Mouse (Mus musculus): ENCODE results near the gene Mt4. TPM values are rescaled to one million over a fixed set of nuclear protein-coding genes. Genes with fewer than 3 reads are reported as not detected.

Mt4 gene
- total and polyA plus RNA-seq, 3 experiments: not detected

GRCm38 (mm10) chr8:94179713-94180560 lies 42.9 kb downstream of the Mt4 start:
- WGBS: 6% methylated on average over 25 of the region's 25 CpGs
- Histone ChIP-seq H3K36me3 (ENCODE audit: control insufficient read depth, insufficient read depth, low read length) (no peaks in the 10 kb centered on the region; the same call in 1 of the 2 replicates), H3K9ac (ENCODE audit: low read depth, low read length) (peak overlapping the region; percentile 57), H3K4me3 (peak overlapping the region; percentile 65), H3K27ac (peak overlapping the region; percentile 97), H3K27me3 (ENCODE audit: control insufficient read depth, insufficient read depth, low read length) (no peaks in the 10 kb centered on the region), H3K4me1 (ENCODE audit: control insufficient read depth, insufficient read depth, low read length) (peaks cover 1% of the 10 kb centered on the region), H3K79me2 (replicated peaks; ENCODE audit: control insufficient read depth, insufficient read depth, low read length) (no peaks in the 10 kb centered on the region)
- TF ChIP-seq POLR2A (IDR thresholded peaks at IDR 0.05; ENCODE audit: insufficient read depth, low read depth, low read length) (no peak; the same call in 1 of the 2 replicates), EP300 (IDR thresholded peaks at IDR 0.05; ENCODE audit: insufficient read depth, low read depth, low read length) (peak; percentile 31; the same call in 1 of the 2 replicates)
- DNase-seq: peak; percentile 49 to 60
- intact Hi-C loops (cut with DNase I): no loop called here

DNA sequence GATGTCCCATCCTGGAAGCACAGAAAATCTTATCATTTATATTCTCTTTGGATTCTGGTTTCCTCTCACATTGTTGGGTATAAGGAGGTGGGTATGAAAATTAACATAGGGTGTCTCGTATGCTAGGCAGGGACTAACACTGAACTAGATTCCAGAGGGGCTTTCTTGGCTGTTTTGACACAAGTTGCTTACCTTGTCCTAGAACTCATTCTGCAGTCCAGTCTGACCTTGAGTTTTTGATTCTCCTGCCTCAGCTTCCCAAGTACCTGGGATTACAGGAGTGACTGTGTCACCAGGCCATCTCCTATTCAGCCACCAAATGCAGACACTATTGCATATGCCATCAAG lies 43.5 kb downstream of the Mt4 start:
- Histone ChIP-seq H3K27ac (no peak overlapping the region; the same call in 1 of the 2 replicates), H3K4me1 (ENCODE audit: control insufficient read depth, insufficient read depth, low read length) (peaks cover 1% of the 10 kb centered on the region), H3K9ac (ENCODE audit: low read depth, low read length) (no peak overlapping the region), H3K4me3 (peak overlapping the region; percentile 65; the same call in 1 of the 2 replicates), H3K27me3 (ENCODE audit: control insufficient read depth, insufficient read depth, low read length) (no peaks in the 10 kb centered on the region), H3K36me3 (ENCODE audit: control insufficient read depth, insufficient read depth, low read length) (no peaks in the 10 kb centered on the region; the same call in 1 of the 2 replicates), H3K79me2 (replicated peaks; ENCODE audit: control insufficient read depth, insufficient read depth, low read length) (no peaks in the 10 kb centered on the region)
- no peak for TF ChIP-seq POLR2A (IDR thresholded peaks at IDR 0.05; ENCODE audit: insufficient read depth, low read depth, low read length)
- no peak for TF ChIP-seq EP300 (IDR thresholded peaks at IDR 0.05; ENCODE audit: insufficient read depth, low read depth, low read length)
- DNase-seq: no peak
- intact Hi-C loops (cut with DNase I): no loop called here
- 85% methylated on average over 1 of the region's 1 CpGs for WGBS

DNA sequence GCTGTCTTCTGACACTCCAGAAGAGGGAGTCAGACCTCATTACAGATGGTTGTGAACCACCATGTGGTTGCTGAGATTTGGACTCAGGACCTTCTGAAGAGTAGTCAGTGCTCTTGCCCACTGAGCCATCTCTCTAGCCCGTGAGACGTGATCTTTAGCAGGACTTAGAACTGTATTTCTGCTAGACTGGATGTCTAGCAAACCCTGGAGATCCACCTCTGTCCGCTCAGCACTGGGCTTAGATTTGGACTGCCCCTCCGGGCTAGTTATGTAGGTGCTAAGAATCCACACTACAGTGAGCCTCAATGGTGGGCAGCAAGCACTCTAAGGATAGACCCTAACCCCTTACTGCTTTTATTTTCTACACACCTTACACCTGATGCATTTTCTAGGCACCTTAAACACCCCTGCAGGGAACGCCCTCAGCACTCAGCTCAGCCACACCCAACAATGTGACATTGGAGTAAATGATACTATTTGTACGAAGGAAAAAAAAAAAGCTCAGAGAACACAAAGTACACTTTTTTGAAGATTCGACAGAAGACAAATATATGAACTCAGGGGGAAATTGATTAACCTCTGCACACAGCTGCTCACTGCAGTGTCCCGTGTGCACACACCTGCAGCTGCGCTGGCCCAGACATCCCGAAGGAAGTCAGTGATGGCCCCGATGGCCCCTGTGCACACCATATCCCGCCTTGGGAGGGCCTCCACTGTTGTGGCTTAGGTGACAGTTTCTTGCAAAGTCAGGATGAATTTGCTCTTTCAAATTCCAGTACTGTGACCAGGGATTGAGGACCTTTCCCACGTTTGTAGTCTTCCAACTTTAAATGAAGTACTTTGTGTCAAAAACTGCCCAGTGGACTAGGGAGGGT lies 45.3 kb downstream of the Mt4 start:
- H3K27ac ChIP-seq: peak overlapping the region; percentile 64
- peak overlapping the region; percentile 74 for H3K9ac ChIP-seq (ENCODE audit: low read depth, low read length)
- no peak for TF ChIP-seq CTCF (IDR thresholded peaks at IDR 0.05)
- TF ChIP-seq EP300 (IDR thresholded peaks at IDR 0.05; ENCODE audit: insufficient read depth, low read depth, low read length): peak; percentile 27; the same call in 1 of the 2 replicates
- TF ChIP-seq POLR2A (IDR thresholded peaks at IDR 0.05; ENCODE audit: insufficient read depth, low read depth, low read length): peak; percentile 35; the same call in 1 of the 2 replicates
- DNase-seq: no peak
- no peaks in the 10 kb centered on the region; the same call in 1 of the 2 replicates for H3K36me3 ChIP-seq (ENCODE audit: control insufficient read depth, insufficient read depth, low read length)
- H3K79me2 ChIP-seq (replicated peaks; ENCODE audit: control insufficient read depth, insufficient read depth, low read length): no peaks in the 10 kb centered on the region
- peaks cover 1% of the 10 kb centered on the region for H3K4me1 ChIP-seq (ENCODE audit: control insufficient read depth, insufficient read depth, low read length)
- no peaks in the 10 kb centered on the region for H3K27me3 ChIP-seq (ENCODE audit: control insufficient read depth, insufficient read depth, low read length)
- intact Hi-C loops (cut with DNase I): no loop called here
- WGBS: 78% methylated on average over 13 of the region's 13 CpGs
- H3K4me3 ChIP-seq: no peak overlapping the region

GRCm38 (mm10) chr8:94183117-94183516 lies 46.1 kb downstream of the Mt4 start:
- WGBS: under 1% methylated on average over 16 of the region's 16 CpGs
- H3K4me1 ChIP-seq (ENCODE audit: control insufficient read depth, insufficient read depth, low read length): peaks cover 1% of the 10 kb centered on the region
- peak overlapping the region; percentile 64 for H3K27ac ChIP-seq
- no peaks in the 10 kb centered on the region for H3K27me3 ChIP-seq (ENCODE audit: control insufficient read depth, insufficient read depth, low read length)
- no peaks in the 10 kb centered on the region; the same call in 1 of the 2 replicates for H3K36me3 ChIP-seq (ENCODE audit: control insufficient read depth, insufficient read depth, low read length)
- H3K9ac ChIP-seq (ENCODE audit: low read depth, low read length): peak overlapping the region; percentile 74
- TF ChIP-seq POLR2A (IDR thresholded peaks at IDR 0.05; ENCODE audit: insufficient read depth, low read depth, low read length) (no peak; the same call in none of the 2 replicates), EP300 (IDR thresholded peaks at IDR 0.05; ENCODE audit: insufficient read depth, low read depth, low read length) (peak; percentile 61; the same call in 1 of the 2 replicates), CTCF (IDR thresholded peaks at IDR 0.05) (peak; percentile 86)
- no peaks in the 10 kb centered on the region for H3K79me2 ChIP-seq (replicated peaks; ENCODE audit: control insufficient read depth, insufficient read depth, low read length)
- intact Hi-C loops (cut with DNase I): no loop called here
- peak overlapping the region; percentile 29; the same call in 1 of the 2 replicates for H3K4me3 ChIP-seq
- peak; percentile 85 to 87 for DNase-seq

DNA sequence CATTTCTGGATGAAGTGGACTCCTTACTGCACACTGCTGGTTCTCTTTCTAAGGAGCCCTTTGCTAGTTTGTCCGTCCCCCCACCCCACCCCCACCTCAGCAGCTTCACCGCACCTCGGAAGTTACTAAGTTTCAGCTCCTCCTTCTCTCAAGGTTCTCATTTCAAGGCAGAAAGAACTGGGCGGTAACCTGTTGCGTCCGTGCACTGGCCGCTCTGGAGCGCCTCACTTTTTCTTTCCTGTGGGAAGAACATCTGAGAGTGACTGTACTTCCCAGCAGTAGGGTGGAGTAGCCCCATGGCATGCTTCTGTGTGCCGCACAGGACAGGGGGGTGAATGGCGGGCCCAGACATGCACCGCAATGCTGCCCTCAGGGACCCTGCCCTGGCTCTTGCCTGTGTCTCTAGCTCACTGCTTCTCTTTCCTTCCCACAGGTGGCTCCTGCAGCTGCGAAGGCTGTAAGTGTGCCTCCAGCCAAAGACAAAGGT lies 47.4 kb downstream of the Mt4 start:
- no peaks in the 10 kb centered on the region for H3K27me3 ChIP-seq (ENCODE audit: control insufficient read depth, insufficient read depth, low read length)
- H3K4me1 ChIP-seq (ENCODE audit: control insufficient read depth, insufficient read depth, low read length): peaks cover 3% of the 10 kb centered on the region
- intact Hi-C loops (cut with DNase I): no loop called here
- DNase-seq: no peak
- no peak overlapping the region for H3K27ac ChIP-seq
- 60% methylated on average over 12 of the region's 12 CpGs for WGBS
- no peak overlapping the region for H3K4me3 ChIP-seq
- H3K79me2 ChIP-seq (replicated peaks; ENCODE audit: control insufficient read depth, insufficient read depth, low read length): no peaks in the 10 kb centered on the region
- no peak overlapping the region for H3K9ac ChIP-seq (ENCODE audit: low read depth, low read length)
- TF ChIP-seq EP300 (IDR thresholded peaks at IDR 0.05; ENCODE audit: insufficient read depth, low read depth, low read length) (no peak), POLR2A (IDR thresholded peaks at IDR 0.05; ENCODE audit: insufficient read depth, low read depth, low read length) (no peak), CTCF (IDR thresholded peaks at IDR 0.05) (no peak)
- no peaks in the 10 kb centered on the region; the same call in 1 of the 2 replicates for H3K36me3 ChIP-seq (ENCODE audit: control insufficient read depth, insufficient read depth, low read length)

All from heart, adult 2 months (tissue).